Mouse (Mus musculus) monocyte, adult 5-6 weeks (primary cell): ENCODE data around the gene Alyref2. TPM values are rescaled to one million over a fixed set of nuclear protein-coding genes. Genes with fewer than 3 reads are reported as not detected.
"Not testable (repeated sequence)": the region's sequence is repeated elsewhere in the genome, so short reads cannot be mapped to it uniquely, and the experiment has no call there.

ENCODE experiments used
- ATAC-seq: fragments of 153-309, 156-312 bp; replicated peaks from 2 replicates; pipeline ENCODE4 v1.8.0; 2017; ENCODE audit warnings: mild to moderate bottlenecking; ENCODE audit not compliant: low TSS enrichment, insufficient number of reproducible peaks, severe bottlenecking, poor library complexity, low FRiP score
- total RNA-seq: library from RNA; stranded (forward); fragments of 200-1000, 200-491, 200-594 nt; gene quantifications from 3 replicates; pipeline ENCODE4 v1.2.3, GENCODE M21; 2017

Alyref2 gene
- 10.6 to 14.2 TPM (median 11.8 TPM) in 3 replicates for total RNA-seq

DNA sequence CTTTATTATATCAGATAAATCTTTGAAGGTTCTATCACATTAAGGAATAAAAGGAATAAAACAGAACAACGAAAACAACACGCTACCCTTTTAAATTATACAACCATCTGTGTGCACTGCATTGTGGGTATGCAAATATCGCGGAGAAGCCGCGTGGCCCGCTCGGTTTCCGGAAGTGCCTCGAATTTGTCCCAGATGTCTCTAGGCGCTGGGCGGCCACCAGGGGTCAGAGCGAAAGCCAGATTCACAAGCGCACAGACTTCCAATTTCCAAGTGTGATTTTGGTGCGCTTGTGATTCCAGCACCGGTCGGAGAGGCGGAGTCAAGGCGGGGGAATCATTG, at the start of gene Alyref2:
Gene Alyref2 (plus strand): TSS at position 229 of the 342 bp plus-strand sequence.
- ATAC-seq, result peak; percentile 78

DNA sequence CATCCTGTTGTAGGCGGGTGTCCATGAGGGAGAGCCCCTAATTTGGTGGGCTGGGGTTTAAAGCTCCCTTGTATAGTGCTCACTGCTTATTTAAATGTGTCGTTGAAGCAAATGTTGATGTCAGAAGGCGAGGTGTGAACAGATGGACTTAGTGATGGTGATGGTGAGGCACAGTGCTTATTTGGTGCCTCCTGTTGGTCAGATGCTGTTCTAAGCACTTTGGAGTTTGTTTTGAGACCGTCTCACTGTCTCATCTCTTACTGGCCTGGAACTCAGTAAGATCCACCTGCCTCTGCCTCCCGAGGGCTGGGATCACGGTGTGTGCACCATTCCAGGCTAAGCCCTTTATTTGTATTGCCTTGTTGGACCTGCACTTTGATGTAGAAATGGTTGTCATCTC, 48.4 kb upstream of the Alyref2 start:
- no peak for ATAC-seq

DNA sequence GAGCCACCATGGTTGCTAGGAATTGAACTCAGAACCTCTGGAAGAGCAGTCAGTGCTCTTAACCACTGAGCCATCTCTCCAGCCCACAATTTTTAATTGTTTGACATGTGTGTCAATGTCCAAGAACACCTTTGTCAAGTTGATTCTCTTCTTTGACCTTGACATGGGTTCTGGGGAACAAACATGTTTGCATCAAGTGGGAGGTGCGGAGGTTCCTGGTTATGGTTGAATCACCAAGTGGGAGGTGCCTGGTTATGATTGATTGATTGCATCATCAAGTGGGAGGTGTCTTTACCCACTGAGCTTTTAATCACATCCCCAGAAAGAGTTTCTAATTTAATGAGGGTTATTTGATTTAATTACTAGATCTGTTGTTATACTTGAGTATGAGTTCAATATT, 45.7 kb upstream of the Alyref2 start:
- ATAC-seq, result no peak

DNA sequence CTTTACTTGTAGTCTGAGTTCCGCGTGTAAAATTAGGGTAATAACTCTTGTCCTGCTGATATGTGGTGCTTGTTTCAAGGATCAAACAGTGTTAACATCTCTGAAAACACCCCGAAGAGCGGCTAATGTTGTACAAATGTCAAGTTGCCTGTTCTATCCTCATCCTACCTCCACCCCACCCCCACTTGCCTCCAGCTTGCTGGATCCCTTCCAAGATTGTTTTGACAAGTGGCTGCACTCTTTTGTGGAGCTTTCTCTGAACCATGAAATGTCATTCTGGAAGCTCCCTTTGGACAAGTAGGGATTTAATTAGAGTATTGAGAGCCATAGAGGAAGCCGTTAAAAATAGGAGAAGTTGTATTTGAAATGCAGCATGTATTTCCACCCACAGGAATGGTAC, 43.5 kb upstream of the Alyref2 start:
- no peak for ATAC-seq

DNA sequence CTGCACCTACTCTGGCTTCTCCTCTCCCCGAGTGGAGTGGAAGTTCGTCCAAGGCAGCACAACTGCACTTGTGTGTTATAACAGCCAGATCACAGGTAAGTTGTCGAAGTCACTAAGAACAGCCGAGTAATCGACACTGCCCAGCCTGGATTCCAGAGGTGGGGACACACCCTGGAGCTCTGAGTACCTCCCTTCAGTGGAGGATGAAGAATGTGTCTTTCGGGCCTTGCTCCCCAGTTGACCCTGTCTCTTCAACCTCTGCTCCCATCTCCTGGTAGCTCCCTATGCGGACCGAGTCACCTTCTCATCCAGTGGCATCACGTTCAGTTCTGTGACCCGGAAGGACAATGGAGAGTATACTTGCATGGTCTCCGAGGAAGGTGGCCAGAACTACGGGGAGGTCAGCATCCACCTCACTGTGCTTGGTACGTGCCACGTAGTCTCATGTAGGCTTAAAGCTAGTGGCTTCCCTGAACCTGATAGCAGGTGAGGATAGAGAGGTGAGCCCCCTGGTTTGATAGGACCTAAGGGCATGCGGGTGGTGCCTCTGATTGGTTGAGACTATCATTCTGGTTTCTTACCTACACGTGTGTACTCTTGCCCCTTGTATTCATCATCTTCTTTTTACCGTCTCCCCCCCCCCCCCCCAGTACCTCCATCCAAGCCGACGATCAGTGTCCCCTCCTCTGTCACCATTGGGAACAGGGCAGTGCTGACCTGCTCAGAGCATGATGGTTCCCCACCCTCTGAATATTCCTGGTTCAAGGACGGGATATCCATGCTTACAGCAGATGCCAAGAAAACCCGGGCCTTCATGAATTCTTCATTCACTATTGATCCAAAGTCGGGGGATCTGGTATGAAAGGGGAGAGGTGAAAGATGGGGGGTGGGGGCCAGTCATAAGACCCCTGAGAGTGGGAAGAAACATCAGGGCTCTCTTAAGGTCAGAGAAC, 42.5 kb upstream of the Alyref2 start:
- ATAC-seq, result no peak

DNA sequence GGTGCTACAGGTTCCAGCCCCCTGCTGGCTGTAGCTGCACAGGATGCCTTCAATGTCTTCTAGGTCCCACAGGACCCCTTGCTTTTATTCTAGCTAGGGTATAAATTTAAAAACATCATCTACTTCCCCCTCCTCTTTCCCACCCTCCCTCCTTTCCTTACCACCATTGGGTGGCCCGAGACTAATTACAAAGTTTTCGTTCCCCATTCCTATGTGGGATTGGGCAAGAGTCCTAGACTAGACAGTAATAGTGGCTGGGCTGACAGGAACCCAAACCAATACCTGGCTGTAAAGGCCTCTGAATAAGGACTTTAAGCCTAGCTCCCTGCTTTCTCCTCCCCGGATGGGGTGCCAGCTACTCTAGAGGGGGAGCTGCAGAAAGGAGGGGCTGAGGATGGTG, 40.1 kb upstream of the Alyref2 start:
- ATAC-seq, result peak; percentile 74

DNA sequence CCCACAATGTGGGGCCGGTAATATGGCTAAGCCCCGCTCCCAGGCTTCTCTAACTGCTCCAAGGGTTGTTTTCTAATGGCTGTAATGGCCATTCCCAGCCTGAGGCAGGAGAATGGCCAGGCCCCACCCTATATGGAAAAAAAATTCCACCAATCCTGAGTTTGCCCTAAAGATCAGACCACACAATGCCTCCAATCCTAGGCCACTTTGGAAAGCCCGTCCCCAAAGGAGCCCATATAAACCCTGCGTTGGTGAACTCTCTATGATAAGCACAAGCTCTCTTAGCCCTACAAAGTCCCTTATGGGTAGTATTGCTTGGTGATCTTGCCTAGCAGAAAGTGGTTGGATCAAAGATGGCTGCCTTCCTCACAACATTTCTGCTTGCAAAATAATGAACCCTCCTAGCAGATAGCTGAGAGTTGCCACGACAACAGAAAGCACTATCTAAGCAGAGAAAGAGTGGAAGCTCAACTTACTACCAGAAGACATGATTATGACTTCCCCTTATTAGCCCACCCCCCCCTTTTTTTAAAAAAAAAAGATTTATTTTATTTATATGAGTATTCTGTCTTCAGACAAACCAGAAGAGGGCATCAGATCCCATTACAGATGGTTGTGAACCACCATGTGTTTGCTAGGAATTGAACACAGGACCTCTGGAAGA, 37.4 kb upstream of the Alyref2 start:
- ATAC-seq, result no peak

DNA sequence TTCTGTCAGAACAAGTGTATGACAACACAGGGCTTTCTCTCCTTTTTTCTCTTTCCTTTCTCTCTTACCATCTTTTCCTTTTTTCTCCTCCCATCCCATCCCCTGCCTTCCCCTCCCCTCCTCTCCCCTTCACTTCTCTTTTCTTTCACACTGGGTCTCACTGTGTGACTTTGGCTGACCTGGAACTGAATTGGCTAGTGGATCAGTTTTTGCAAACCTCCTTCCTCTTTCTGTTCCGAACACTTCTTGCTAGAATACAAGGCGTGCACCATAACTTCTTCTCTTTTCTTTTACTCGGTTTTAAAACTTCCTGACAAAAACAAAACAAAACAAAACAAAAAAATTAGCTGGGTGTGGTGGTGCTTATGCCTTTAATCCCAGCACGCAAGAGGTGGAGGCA, 36.7 kb upstream of the Alyref2 start:
- peak; percentile 48 for ATAC-seq

DNA sequence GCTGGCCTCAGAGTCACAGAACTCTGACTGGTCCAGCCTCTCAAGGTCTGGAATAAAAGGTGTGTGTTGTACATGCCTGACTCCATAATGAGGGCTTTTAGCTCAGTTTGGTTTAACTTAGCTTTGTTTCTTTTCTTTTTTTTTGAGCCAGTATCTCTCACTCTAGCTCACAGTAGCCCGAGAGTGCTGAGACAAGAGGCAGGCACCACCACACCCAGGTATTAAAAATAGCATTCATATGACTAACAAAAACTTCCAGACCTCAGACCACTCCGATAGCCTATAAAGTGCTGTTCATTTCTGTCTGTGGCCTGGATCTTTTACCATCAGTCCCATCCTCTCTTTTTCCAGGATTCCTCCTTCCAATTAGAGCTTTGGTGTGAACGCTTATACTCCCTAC, 33.6 kb upstream of the Alyref2 start:
- no peak for ATAC-seq

DNA sequence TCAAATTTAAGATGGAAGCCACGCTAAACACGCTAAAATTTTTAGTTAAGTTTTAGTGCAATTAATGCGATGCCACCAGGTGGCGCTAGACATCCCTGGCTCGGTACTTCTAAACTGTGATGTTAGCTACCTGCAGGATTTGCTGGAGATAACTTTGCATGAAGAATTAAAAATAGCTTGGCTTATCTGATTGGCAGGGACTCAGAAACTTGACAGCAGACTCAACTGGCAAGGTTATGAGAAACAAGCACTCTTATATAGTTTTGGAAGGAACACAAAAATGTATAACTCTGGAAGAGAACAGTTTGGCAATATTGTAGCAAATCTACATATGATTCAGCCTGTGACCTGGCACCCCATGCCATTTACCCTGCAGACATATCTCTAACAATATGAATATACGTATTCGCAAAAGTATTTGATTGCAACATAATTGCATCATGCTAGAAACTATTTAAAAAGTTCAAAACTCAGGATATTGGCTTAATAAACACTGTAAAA, 32.9 kb upstream of the Alyref2 start:
- ATAC-seq, result no peak

DNA sequence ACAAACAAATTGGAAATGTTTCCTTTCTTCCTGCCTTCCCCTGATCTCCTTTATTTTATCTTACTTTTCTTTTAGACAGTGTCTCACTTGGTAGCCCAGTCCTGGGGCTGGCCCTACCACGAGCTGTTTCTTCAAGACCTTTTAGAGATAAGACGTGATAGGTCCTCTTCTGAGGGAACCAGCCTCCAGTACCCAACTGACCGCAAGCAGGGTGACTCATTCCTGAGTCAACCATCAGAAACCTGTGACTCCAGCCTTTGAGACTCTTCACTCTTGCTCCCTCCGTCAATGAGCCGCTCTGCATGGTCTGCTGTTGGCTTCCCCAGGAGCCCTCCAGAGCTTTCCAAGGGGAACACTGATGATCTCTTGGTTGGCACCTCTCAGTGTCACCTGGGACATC, 32.4 kb upstream of the Alyref2 start:
- ATAC-seq, result peak; percentile 87

DNA sequence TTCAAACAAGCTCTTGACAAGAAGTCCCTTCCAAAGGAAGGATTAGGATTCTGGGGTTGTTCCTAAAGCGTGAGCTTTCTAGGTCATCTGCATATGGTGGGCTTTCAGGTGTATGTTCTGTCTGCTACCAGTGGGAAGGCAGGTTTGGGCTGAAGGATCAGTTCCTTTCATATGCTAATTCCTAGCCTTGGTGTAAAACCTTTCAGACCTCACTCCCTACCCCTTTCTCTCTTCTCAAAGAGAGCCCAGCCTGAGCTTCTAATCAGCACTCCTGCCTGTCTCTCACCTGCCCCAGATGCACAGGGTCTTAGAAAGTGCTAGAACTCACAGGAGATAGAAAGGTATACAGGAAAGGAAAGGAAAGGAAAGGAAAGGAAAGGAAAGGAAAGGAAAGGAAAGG, 31.8 kb upstream of the Alyref2 start:
- no peak for ATAC-seq

DNA sequence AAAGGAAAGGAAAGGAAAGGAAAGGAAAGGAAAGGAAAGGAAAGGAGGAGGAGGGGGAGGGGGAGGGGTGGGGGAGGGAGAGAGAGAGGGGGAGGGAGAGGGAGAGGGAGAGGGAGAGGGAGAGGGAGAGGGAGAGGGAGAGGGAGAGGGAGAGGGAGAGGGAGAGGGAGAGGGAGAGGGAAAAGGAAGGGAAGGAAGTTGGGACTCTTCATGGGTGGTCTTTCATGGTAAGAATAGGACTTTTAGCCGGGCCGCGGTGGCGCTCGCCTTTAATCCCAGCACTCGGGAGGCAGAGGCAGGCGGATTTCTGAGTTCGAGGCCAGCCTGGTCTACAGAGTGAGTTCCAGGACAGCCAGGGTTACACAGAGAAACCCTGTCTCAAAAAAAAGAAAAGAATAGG, 31.3 kb upstream of the Alyref2 start:
- not testable (repeated sequence) for ATAC-seq

DNA sequence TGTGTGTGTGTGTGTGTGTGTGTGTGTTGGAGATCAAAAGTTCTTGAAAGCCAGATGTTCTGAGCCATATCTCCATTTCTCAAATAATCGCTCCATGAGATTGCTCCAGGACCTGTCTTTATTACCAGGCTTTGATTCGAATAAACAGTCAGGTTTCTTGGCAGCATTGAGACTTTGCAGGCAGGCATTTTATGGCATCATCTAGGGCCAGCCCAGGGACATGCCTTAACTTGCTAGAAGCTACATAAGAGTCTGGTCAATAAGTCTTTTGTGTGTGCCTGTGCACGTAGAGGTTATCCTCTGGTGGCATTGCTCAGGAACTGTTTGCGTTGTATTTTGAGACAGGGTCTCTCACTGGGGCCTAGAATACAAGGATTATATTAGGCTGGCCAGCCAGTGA, 29.8 kb upstream of the Alyref2 start:
- ATAC-seq, result no peak

DNA sequence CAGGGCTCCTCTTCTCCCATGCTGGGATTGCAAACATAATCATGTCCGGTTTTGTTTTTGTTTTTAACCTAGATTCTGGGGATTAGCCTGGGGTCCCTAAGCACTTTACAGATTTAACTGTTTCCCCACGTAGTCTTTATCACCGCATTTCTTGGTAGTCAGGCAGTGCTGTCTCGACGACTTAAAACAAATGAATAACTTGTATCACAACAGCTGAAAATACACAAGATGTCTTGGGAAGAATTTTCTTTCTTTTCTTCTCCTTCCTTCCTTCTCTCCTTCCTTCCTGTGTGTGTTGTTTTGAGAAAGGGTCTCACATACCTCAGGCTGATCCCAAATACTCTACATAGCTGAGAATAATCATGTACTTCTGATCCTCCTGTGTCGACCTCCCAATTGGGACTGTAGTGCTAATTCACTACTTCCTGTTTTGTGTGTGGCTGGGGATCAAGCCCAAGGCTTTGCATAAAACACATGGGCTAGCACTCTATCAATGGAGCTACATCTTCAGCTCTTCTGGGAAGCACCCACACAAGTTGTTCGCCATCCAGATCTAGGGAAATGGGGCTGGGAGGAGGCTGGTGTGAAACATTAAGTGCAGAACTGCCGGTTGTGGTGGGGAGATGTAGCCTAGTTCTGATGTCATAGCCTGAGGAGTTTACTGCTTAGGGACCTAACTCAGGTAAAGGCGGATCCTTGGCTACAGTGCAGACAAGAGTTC, 29.2 kb upstream of the Alyref2 start:
- ATAC-seq, result no peak

DNA sequence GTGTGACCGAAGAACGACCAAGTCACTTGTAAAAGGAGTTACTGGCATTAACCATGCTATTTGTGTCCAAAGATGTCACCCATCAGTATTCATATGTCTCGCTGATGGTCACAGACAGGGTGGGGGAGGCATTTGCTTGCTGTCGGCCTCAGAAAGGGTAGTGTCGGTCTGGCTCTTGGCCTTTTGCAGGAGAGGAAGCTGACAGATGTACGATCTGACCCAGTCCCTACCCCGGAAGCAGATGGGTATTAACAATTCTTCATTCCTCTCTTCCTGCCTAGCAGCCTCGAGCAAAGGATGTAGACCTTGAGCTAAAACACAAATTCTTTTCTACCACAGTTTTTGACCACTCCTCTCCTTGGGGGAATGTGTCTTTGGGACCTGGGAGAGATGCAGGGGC, 26.2 kb upstream of the Alyref2 start:
- ATAC-seq, result peak; percentile 84

DNA sequence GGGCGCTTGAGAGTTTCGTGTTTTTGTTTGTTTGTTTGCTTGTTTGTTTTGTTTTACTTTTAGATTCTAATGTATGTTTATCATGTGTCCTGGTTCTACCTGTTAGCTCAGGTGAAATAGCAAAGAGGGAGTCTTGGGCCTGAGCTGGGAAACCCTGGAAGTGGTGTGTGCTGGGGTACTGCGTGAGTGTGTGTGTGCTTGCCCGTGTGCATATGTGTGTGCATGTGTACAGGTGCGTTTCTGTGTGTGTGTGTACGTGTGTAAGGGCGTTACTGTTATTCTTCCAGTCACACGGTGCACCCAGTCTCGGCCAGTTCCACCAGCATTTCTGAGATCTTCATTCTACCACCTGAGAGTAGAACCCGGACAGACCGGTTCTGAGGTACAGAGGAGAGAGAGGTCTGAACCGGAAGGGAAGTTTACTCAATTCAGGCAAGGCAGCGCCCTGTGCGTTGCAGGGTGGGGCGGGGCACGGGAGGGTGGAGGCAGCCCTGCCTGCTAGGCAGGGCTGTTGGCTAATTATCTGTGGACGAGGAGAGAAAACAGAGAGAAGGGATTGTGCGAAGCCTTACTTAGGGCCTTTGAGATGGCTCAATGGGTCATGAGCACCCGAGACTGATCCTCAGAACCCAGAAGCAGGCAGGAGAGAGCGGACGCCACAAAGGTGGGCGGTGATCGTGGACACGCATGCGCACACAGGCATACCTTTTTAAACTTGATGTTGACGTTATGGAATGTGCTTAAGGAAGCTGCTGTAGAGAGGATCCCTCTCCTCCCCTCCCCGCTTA, 25.3 kb upstream of the Alyref2 start:
- ATAC-seq, result peak; percentile 50

DNA sequence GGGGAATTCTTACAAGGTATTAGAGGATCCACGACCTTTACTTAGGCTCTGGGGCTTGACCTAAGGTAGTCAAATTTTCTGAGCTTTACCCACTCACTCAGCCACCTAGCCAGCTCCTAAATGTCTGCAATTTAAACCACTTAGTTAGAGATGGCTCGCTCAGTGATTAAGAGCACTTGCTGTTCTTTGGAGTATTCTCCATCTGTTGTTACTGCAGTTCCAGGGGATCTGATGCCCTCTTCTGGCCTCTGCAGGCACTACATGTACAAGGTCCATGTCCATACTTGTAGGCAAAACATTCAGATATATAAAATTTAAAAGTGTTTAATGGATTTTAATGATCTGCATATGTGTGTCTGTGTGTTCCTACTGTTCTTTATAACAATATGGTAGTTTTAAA, 24.3 kb upstream of the Alyref2 start:
- peak; percentile 59 for ATAC-seq

DNA sequence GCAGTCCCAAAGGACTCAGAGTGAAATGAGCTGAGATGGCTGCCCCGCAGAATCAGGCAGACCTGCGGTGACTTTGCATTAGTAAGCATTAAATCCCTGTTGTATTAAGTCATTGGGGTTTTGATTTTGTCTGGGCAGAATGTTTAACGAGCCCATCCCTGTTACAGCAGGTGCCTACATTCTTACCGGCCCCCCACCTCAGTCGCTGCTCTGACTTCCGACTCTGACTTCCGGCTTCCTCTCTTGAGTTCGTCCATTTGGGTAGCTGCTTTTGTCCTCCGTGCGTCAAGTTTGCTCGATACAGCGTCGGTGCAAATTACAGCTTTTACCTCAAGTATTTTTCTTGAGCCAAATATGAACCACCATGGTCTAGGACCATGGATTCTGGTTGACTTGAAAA, 9.0 kb upstream of the Alyref2 start:
- ATAC-seq, result no peak
